Mouse (Mus musculus): ENCODE results near the gene Rhbdd1. TPM values are rescaled to one million over a fixed set of nuclear protein-coding genes. Genes with fewer than 3 reads are reported as not detected.

Rhbdd1 gene
- polyA plus RNA-seq, 1 experiment from 2014 or later: 12.5 TPM

DNA sequence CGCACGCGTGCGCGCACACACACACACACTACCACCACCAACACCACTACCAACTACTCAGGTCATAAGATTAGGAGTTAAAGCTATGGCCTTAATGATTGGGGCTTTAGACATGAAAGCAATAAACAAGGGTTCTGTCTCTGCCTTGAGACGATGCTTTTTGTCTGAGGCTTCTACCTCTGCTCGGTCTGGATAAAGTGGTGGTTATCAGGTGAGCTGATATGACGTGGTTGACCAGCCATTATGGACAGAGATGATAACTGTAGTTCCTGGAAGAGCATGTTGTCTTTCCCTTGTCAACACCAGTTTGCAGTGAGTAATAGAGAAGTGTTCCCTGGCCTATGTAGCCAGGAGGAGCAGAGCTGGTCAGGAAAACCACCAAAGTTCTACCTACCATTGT lies 57.7 kb downstream of the Rhbdd1 start:
- Histone ChIP-seq H3K36me3 (ENCODE audit: control insufficient read depth, insufficient read depth, low read length) (0 out of 2 replicates have a peak, but pooled peaks cover under 1% of the 10 kb centered on the region), H3K27me3 (ENCODE audit: control insufficient read depth, insufficient read depth, low read depth, low read length) (no peaks in the 10 kb centered on the region), H3K27ac (ENCODE audit: low read length) (no peak overlapping the region), H3K9me3 (ENCODE audit: control insufficient read depth, low read length) (no peaks in the 10 kb centered on the region), H3K4me1 (replicated peaks; ENCODE audit: control insufficient read depth, insufficient read depth, low read length) (no peaks in the 10 kb centered on the region; the same call in 1 of the 2 replicates), H3K4me3 (ENCODE audit: low read length) (no peak overlapping the region), H3K9ac (ENCODE audit: low read length) (no peak overlapping the region), H3K4me2 (ENCODE audit: low read depth, low read length) (no peak overlapping the region)
- ATAC-seq (ENCODE audit: low read depth): no peak
- 94% methylated on average over 8 of the region's 8 CpGs for WGBS

DNA sequence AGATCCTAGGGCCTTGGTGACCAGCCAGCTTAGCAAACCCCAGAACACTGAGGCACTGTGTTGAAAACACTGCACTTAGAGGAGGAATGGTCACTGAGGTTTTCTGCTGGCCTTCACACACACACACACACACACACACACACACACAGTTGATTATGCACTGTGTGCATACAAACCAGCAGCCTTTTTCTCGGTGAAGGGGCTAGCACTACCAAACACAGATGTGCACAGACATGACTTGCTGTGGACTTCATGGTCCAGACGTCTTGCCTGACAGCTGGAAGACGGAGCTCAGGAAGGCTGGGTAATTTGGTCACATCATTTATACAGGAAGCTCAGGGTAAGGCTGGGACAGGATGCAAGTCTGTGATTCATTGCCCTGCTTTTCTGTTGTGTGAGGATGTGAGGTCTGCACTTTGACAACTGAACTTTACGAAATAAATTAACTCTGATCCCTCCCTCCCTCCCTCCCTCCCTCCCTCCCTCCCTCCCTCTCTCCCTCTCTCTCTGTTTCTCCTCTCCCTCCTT lies 58.6 kb downstream of the Rhbdd1 start:
- Histone ChIP-seq H3K4me2 (ENCODE audit: low read depth, low read length) (no peak overlapping the region), H3K36me3 (ENCODE audit: control insufficient read depth, insufficient read depth, low read length) (0 out of 2 replicates have a peak, but pooled peaks cover 2% of the 10 kb centered on the region), H3K4me1 (replicated peaks; ENCODE audit: control insufficient read depth, insufficient read depth, low read length) (no peaks in the 10 kb centered on the region; the same call in 1 of the 2 replicates), H3K27ac (ENCODE audit: low read length) (no peak overlapping the region), H3K9ac (ENCODE audit: low read length) (no peak overlapping the region), H3K27me3 (ENCODE audit: control insufficient read depth, insufficient read depth, low read depth, low read length) (no peaks in the 10 kb centered on the region), H3K9me3 (ENCODE audit: control insufficient read depth, low read length) (no peaks in the 10 kb centered on the region), H3K4me3 (ENCODE audit: low read length) (no peak overlapping the region)
- peak; percentile 43; the same call in 1 of the 2 replicates for ATAC-seq (ENCODE audit: low read depth)
- WGBS: 17% methylated on average over 4 of the region's 4 CpGs

DNA sequence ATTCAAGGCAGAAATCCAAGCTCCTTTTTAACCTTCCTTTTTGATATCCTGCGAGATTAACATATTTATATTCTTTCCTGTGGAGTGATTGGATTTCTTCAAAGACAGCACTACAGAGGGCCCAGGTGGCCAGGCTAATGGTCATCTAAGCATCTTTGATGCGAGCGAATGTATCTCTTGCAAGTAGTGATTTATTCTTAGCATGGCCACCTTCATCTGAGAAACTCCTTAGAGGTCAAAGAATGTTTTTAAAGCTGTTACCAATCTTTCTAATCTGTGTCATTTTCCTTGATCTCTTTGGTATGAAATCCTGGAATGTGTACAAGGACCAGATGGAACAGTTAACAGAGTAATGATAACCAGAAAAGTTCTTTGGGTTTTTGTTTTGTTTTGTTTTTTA lies 59.2 kb downstream of the Rhbdd1 start:
- no peak for ATAC-seq (ENCODE audit: low read depth)
- Histone ChIP-seq H3K36me3 (ENCODE audit: control insufficient read depth, insufficient read depth, low read length) (0 out of 2 replicates have a peak, but pooled peaks cover 2% of the 10 kb centered on the region), H3K9me3 (ENCODE audit: control insufficient read depth, low read length) (no peaks in the 10 kb centered on the region), H3K27ac (ENCODE audit: low read length) (no peak overlapping the region), H3K4me2 (ENCODE audit: low read depth, low read length) (no peak overlapping the region), H3K27me3 (ENCODE audit: control insufficient read depth, insufficient read depth, low read depth, low read length) (no peaks in the 10 kb centered on the region), H3K4me3 (ENCODE audit: low read length) (no peak overlapping the region), H3K4me1 (replicated peaks; ENCODE audit: control insufficient read depth, insufficient read depth, low read length) (no peaks in the 10 kb centered on the region; the same call in 1 of the 2 replicates), H3K9ac (ENCODE audit: low read length) (no peak overlapping the region)
- 54% methylated on average over 3 of the region's 3 CpGs for WGBS

DNA sequence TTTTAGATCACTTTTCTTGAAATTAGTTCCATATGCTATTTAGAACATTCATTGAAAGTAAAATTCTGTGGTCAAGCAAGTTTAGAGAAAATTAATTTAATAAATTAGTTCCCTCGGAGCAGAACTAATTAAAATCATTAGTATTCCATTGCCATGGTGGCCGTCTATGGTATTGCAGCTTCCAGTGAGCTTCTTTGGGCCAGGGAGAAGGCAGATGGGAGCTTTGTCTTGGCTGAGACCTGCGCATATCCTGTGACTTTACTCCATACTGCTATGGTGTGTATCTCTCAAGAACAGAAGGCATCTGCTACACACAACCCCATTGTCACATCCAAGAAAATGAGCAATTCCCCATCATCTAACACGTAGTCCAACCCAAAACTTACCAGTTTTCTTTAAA lies 65.7 kb downstream of the Rhbdd1 start:
- H3K9me3 ChIP-seq (ENCODE audit: control insufficient read depth, low read length): no peaks in the 10 kb centered on the region
- H3K9ac ChIP-seq (ENCODE audit: low read length): no peak overlapping the region
- 72% methylated on average over 4 of the region's 4 CpGs for WGBS
- 0 out of 2 replicates have a peak, but pooled peaks cover 2% of the 10 kb centered on the region for H3K36me3 ChIP-seq (ENCODE audit: control insufficient read depth, insufficient read depth, low read length)
- H3K4me1 ChIP-seq (replicated peaks; ENCODE audit: control insufficient read depth, insufficient read depth, low read length): peaks cover 14% of the 10 kb centered on the region
- no peak overlapping the region for H3K4me2 ChIP-seq (ENCODE audit: low read depth, low read length)
- H3K27me3 ChIP-seq (ENCODE audit: control insufficient read depth, insufficient read depth, low read depth, low read length): no peaks in the 10 kb centered on the region
- H3K4me3 ChIP-seq (ENCODE audit: low read length): no peak overlapping the region
- H3K27ac ChIP-seq (ENCODE audit: low read length): no peak overlapping the region
- no peak for ATAC-seq (ENCODE audit: low read depth)

DNA sequence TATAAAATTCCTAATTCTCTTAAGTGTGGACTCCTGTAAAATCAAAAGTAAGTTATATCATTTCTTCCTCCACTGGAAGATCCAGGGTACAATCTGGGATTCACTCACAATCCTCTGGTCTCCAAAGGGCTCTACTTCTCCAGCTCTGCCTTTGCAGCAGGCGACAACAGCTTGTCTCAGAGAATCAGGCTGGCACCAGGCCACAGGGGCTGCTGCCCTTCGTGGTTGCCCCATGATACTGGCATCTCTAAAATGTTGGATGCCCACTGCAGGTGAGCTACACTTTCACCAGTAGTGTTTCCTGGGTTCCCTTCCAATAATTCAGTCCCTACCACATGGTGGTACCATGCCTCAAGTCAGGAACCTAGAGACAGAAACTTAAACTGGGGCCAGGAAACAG lies 67.9 kb downstream of the Rhbdd1 start:
- H3K36me3 ChIP-seq (ENCODE audit: control insufficient read depth, insufficient read depth, low read length): no peaks in the 10 kb centered on the region
- no peak overlapping the region for H3K9ac ChIP-seq (ENCODE audit: low read length)
- no peaks in the 10 kb centered on the region for H3K27me3 ChIP-seq (ENCODE audit: control insufficient read depth, insufficient read depth, low read depth, low read length)
- no peaks in the 10 kb centered on the region for H3K9me3 ChIP-seq (ENCODE audit: control insufficient read depth, low read length)
- WGBS: 82% methylated on average over 2 of the region's 2 CpGs
- H3K4me1 ChIP-seq (replicated peaks; ENCODE audit: control insufficient read depth, insufficient read depth, low read length): peaks cover 14% of the 10 kb centered on the region
- no peak overlapping the region for H3K4me2 ChIP-seq (ENCODE audit: low read depth, low read length)
- peak overlapping the region; percentile 88; the same call in 1 of the 2 replicates for H3K27ac ChIP-seq (ENCODE audit: low read length)
- no peak for ATAC-seq (ENCODE audit: low read depth)
- H3K4me3 ChIP-seq (ENCODE audit: low read length): no peak overlapping the region

DNA sequence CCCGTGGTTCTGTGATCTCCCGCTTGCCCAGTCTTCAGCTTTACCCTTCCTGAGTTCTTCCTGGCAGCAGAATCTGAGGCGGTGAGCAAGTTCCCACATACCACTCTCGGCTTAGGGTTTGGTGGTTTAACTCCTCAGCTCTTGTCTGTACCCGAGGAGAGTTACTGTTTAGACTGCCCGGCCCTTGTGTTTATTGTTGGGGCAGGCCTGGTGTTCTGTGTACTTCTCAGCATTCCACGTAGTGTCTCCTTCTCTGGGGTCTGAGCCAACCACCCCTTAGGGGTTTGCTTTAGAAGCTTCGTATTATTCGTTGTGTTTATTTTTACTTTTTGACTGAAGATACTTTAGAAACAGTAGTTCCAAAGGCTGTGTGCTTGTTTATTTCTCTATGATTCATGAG lies 68.8 kb downstream of the Rhbdd1 start:
- Histone ChIP-seq H3K4me2 (ENCODE audit: low read depth, low read length) (peak overlapping the region; percentile 11), H3K9ac (ENCODE audit: low read length) (0 out of 2 replicates have a peak overlapping the region, but pooled peaks have one; percentile 32), H3K4me3 (ENCODE audit: low read length) (no peak overlapping the region), H3K9me3 (ENCODE audit: control insufficient read depth, low read length) (no peaks in the 10 kb centered on the region), H3K27ac (ENCODE audit: low read length) (peak overlapping the region; percentile 88), H3K27me3 (ENCODE audit: control insufficient read depth, insufficient read depth, low read depth, low read length) (no peaks in the 10 kb centered on the region), H3K4me1 (replicated peaks; ENCODE audit: control insufficient read depth, insufficient read depth, low read length) (peaks cover 14% of the 10 kb centered on the region), H3K36me3 (ENCODE audit: control insufficient read depth, insufficient read depth, low read length) (no peaks in the 10 kb centered on the region)
- 22% methylated on average over 9 of the region's 9 CpGs for WGBS
- ATAC-seq (ENCODE audit: low read depth): peak; percentile 93

DNA sequence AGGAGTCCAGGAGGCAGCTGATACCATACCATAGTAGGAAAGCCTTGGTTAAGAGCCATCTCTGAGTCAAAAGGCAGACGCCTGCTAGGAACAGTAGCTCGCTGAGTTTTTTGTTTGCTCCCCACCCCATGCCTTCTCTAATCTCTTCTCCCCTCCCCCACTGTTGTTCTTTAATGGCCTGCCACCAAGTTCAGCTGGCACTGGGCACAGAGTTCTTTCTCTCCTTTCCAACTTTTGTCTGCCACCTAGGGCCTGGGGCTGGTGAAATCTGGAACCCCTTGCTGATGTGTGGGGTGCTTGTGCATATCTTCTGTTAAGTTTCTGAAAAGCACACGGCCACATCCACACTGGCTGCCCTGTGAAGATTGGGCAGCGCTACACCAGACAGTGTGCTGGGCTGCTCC lies 69.6 kb downstream of the Rhbdd1 start:
- WGBS: 41% methylated on average over 4 of the region's 4 CpGs
- Histone ChIP-seq H3K9ac (ENCODE audit: low read length) (no peak overlapping the region), H3K36me3 (ENCODE audit: control insufficient read depth, insufficient read depth, low read length) (no peaks in the 10 kb centered on the region), H3K4me1 (replicated peaks; ENCODE audit: control insufficient read depth, insufficient read depth, low read length) (peaks cover 14% of the 10 kb centered on the region), H3K4me2 (ENCODE audit: low read depth, low read length) (no peak overlapping the region), H3K27me3 (ENCODE audit: control insufficient read depth, insufficient read depth, low read depth, low read length) (no peaks in the 10 kb centered on the region), H3K4me3 (ENCODE audit: low read length) (no peak overlapping the region), H3K27ac (ENCODE audit: low read length) (peak overlapping the region; percentile 85), H3K9me3 (ENCODE audit: control insufficient read depth, low read length) (no peaks in the 10 kb centered on the region)
- ATAC-seq (ENCODE audit: low read depth): peak; percentile 59; the same call in 1 of the 2 replicates

DNA sequence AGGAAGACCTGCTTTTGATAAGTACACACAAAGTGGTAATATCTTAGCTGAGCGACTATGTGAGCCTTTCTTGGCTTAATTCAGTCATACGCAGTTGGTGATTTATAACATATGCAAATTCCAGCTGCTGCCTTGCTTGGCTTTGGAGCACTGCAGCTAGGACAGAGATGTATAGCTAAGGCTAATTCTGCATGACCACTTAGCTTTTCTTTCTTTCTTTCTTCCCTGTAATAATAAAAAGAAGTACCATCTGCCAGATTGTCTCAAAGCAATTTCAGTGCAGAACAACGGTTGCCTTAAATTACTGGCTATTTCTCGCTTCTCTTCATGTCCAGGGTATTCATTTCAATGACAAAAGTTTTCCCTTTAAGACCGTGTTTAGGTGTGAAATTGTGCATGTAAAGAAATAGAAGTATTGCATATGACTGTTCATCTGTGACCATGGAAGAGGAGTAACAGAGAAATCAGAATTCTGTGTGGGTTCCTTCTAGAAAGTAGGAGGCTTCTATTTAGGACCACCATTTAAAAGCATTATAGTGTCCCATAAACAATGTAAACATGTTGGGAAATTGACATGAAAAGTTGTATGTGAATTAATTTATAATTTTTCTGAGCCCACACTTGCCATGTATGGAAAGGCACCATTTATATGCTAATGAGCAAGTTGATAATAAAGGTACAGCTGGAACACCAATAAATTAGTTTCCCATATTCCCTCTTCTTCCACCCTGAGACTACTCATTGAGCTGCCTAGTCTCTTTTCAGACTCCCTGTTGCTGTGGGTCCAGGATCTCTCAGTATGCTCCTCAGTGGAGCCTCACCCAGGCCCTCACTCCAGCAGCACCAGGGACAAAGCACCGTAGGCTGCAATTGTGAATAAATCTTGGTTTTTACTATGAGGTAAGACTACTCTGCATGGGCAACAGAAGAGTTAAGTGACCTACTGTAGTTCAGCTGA lies 70.8 kb downstream of the Rhbdd1 start:
- Histone ChIP-seq H3K9ac (ENCODE audit: low read length) (no peak overlapping the region), H3K36me3 (ENCODE audit: control insufficient read depth, insufficient read depth, low read length) (no peaks in the 10 kb centered on the region), H3K4me1 (replicated peaks; ENCODE audit: control insufficient read depth, insufficient read depth, low read length) (peaks cover 14% of the 10 kb centered on the region), H3K4me3 (ENCODE audit: low read length) (no peak overlapping the region), H3K27me3 (ENCODE audit: control insufficient read depth, insufficient read depth, low read depth, low read length) (no peaks in the 10 kb centered on the region), H3K9me3 (ENCODE audit: control insufficient read depth, low read length) (no peaks in the 10 kb centered on the region), H3K4me2 (ENCODE audit: low read depth, low read length) (no peak overlapping the region), H3K27ac (ENCODE audit: low read length) (no peak overlapping the region)
- 66% methylated on average over 6 of the region's 6 CpGs for WGBS
- no peak for ATAC-seq (ENCODE audit: low read depth)

DNA sequence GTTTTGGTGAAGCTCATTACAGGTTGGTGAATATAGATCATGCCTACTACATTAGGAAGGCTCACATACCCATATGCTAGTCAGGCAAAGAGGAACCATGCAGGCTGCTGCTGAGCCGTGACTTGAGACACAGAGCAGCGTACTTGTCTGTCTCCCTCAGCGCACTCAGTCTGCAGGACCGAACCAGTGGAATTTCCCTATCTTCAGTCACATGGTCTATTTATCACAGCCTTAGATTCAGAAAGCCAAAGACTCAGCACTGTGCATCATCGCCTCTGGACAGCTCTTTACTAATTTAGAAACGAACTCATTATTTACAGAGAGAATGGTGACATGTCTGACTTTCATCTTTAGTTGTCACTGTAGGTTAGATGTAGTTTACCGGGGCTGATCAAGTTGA lies 73.1 kb downstream of the Rhbdd1 start:
- no peaks in the 10 kb centered on the region for H3K36me3 ChIP-seq (ENCODE audit: control insufficient read depth, insufficient read depth, low read length)
- H3K27ac ChIP-seq (ENCODE audit: low read length): no peak overlapping the region
- no peak overlapping the region for H3K4me2 ChIP-seq (ENCODE audit: low read depth, low read length)
- ATAC-seq (ENCODE audit: low read depth): no peak
- no peaks in the 10 kb centered on the region for H3K9me3 ChIP-seq (ENCODE audit: control insufficient read depth, low read length)
- H3K4me3 ChIP-seq (ENCODE audit: low read length): no peak overlapping the region
- H3K4me1 ChIP-seq (replicated peaks; ENCODE audit: control insufficient read depth, insufficient read depth, low read length): peaks cover 14% of the 10 kb centered on the region
- H3K27me3 ChIP-seq (ENCODE audit: control insufficient read depth, insufficient read depth, low read depth, low read length): no peaks in the 10 kb centered on the region
- no peak overlapping the region for H3K9ac ChIP-seq (ENCODE audit: low read length)
- 74% methylated on average over 7 of the region's 7 CpGs for WGBS
